Mouse (Mus musculus) urinary bladder, postnatal 14 days (tissue): ENCODE results near the gene Ermap.
A peak's percentile ranks its signal among the peaks of the same experiment; 100 is the strongest.

Experiments used
- DNase-seq: peaks from one replicate; pipeline ENCODE4 v3.0.0; 2021; ENCODE audit warnings: low spot score

Ermap gene

DNA sequence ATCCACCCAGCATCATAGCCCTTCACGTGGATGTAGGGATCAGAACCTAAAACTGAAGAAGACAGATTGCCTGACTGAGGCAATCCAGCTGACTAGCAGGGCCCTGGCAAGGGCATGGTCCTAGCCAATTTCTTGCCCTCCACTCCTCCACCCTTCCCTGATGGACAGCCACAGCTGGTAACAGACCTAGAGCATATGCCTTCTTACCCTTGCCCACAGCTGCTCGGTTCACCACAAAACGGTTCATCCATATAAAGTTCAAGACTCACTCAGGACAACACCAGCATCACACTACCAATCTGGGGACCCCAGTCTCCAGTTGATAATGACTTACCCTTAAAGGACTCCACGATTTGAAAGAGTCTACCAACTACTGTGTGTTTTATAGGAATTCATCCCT, 4.0 kb downstream of the Ermap start:
- DNase-seq: no peak

GRCm38 (mm10) chr4:119183525-119183924, 6.3 kb downstream of the Ermap start:
- DNase-seq: no peak

- no peak for DNase-seq
Observed at GRCm38 (mm10) chr4:119181456-119181855, 8.4 kb downstream of the Ermap start.

GRCm38 (mm10) chr4:119180133-119180707, 9.6 kb downstream of the Ermap start:
- no peak for DNase-seq

- no peak for DNase-seq
Observed at GRCm38 (mm10) chr4:119178331-119178730, 11.5 kb downstream of the Ermap start.

DNA sequence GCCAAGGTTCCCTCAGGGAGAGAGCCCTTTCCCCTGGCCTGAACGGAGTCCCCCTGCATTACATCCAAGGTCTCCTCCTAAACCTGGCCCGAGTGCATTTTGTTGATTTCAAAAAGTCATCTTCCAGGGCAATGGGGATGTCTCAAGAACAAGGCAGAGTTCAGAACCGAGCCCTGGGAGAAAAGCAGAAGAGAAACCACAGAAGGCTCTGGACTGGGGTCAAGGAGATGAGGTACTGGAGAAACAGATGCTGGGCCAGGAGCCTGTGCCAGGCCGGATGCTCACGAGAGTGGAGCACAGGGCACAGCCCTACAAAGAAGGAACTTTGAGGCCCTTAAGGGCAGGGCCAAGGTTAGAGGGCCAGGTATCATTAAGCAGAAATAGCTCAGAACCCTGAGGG, 12.1 kb downstream of the Ermap start:
- DNase-seq: no peak

DNA sequence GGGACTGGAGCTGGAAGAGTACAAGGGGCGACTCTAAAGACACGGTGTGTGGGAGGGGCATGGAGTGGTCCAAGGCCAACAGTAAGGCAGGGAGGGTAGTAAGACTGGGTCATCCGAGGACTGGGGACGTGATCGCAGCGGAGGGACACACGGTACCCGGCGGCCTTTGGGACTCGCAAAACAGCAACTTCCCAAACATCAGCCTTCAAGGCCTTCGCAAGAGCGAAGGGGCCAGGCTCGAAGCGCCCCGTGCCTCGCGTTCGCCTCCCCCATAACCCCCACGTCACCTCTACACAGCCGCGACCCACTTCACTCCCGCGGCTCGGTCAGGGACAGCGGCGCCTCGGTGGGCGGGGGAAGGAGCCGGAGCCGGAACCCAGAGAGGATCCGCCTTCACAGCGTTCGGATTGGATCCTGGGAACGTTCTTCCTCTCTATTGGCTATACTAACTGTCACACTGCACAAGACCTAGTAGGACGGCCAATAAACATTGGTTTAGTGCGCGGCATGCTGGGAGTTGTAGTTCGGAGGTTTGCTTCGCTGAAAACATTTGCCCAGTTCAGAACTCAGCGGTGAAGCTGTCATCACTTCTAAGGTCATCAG, 15.9 kb downstream of the Ermap start, which contains the start of gene Zfp691:
Gene Zfp691 (minus strand): TSS at position 345 of the 603 bp plus-strand sequence.
- peak; percentile 93 for DNase-seq

GRCm38 (mm10) chr4:119172919-119173650, 16.7 kb downstream of the Ermap start:
- no peak for DNase-seq

DNA sequence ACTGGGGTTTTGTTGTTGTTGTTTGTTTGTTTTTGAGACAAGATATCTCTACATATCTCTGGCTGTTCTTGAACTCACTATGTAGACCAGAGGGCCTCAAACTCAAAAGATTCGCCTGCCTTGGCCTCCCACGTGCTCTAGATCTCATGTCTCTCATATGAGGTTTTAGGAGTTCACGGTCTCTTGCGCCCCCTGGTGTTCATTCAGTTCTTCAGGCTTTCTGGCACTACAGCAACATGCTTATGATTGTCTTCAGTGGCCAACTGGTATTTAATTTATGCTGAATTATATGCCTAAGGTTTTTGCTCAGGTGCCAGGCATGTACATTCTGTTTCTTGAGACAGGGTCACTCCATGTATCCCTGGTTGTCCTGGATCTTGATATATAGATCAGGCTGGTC, 22.1 kb downstream of the Ermap start:
- peak; percentile 88 for DNase-seq

GRCm38 (mm10) chr4:119167068-119167467, 22.7 kb downstream of the Ermap start:
- DNase-seq: no peak

- DNase-seq: no peak
Observed at GRCm38 (mm10) chr4:119165916-119166315, 23.9 kb downstream of the Ermap start.

- no peak for DNase-seq
Observed at GRCm38 (mm10) chr4:119162990-119163389, 26.8 kb downstream of the Ermap start.

DNA sequence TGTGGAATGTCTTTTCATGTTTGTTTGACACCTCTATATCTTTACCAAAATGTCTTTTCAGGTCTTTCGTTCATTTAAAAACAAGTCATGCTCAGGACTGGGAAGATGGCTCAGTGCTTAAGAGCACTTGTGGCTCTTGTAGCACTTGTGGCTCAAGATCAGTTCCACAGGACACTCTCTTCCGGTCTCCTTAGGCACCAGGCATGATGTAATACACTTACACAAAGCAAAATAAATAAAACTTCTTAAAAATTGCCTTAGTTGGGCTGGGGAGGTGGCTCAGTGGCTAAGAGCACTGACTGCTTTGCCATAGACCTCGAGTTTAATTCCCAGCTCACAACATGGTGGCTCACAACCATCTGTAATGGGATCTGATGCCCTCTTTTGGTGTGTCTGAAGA, 28.5 kb downstream of the Ermap start:
- DNase-seq: no peak

- peak; percentile 41 for DNase-seq
Observed at GRCm38 (mm10) chr4:119157891-119158290, 31.9 kb downstream of the Ermap start.

DNA sequence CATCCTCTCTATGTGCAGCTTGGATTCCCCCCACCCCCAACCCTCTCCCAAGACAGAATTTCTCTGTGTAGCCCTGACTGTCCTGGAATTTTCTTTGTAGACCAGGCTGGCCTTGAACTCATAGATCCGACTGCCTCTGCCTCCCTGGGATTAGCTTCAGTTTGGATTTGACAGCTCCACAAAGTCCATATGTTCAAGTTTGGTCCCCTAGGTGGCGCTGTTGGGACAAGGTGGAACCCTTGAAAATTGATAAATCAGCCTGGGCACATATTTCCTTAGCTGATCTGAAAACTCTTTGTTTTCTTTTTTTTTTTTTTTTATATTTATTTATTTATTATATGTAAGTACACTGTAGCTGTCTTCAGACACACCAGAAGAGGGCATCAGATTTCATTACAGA, 32.6 kb downstream of the Ermap start:
- DNase-seq: peak; percentile 79

GRCm38 (mm10) chr4:119148741-119149140, 41.1 kb downstream of the Ermap start:
- peak; percentile 65 for DNase-seq

- DNase-seq: no peak
Observed at GRCm38 (mm10) chr4:119147347-119147746, 42.5 kb downstream of the Ermap start.

- peak; percentile 42 for DNase-seq
Observed at GRCm38 (mm10) chr4:119146816-119147215, 43.0 kb downstream of the Ermap start.

DNA sequence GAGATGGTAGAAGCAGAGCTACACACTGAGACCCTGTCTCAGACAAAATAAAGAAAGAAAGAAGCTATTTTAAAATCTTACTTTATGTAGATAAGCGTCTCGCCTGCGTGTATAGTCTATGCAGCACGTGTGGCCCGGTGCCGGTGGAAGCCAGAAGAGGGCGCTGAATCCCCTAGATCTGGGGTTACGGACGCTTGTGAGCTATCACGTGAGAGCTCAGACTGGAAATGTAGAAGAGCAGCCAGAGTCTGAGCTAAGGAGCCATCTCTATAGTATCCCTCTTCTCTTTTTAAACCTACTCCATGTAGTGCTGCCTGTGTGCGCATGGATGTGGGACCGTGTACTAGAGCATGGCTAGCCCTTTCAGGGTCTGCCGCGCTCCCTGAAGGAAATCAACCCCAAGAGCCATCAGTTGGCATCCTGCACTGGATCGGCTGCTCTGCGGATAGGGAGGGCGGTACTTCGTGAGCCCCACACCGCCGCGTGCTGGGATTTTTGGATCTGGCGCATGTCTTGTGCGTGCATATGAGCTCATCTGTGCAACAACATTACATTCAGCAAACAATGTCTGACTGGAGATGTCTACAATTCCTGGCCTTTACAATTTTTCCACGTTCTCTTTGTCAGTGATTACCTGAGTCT, 47.5 kb downstream of the Ermap start:
- DNase-seq: peak; percentile 78

DNA sequence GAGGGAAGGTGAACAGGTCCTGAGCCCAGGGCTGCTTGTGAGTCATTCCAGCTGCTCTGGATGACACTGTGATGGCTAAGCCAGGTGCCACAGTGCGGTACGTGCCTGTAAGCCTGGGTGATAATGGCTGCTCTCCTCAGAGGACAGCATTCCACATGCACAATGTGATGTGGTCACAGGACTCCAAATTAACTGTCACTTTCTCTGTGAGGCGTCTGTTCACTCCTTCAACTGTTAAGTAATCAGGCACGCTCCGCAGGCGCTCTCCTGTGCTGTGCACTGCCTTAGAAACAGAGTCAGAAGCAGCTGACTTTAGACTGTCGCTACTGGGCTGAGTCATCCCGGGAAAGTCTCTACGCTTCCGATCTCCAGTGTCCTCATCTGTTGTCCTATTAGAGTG, 48.6 kb downstream of the Ermap start:
- DNase-seq: no peak

DNA sequence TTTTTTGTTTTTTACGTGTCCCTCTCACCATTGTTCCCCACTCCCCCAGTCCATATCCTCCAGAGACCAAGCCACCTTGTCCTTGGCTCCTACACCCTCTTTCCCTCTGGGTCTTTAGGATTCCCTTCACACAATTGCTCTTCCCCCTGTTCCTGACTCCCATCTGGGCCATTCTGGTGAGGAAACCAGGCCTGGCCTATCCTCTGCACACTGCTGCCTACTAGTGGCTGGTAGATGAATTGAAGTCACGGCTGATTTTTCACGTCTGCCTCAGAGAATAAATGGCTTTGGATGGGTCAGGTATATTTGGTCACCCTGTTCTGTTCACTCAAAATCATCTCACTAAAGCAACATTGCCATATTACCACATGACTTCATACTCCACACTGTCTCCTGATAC, 49.7 kb downstream of the Ermap start:
- no peak for DNase-seq

- DNase-seq: no peak
Observed at GRCm38 (mm10) chr4:119138776-119139175, 51.0 kb downstream of the Ermap start.

- peak; percentile 86 for DNase-seq
Observed at GRCm38 (mm10) chr4:119138171-119138570, 51.6 kb downstream of the Ermap start.
